Mouse (Mus musculus): ENCODE measurements around the gene Sos2. TPM values are rescaled to one million over a fixed set of nuclear protein-coding genes. Genes with fewer than 3 reads are reported as not detected.

Sos2 gene
- total and polyA plus RNA-seq, 3 experiments: 9.8 to 17.8 TPM; not detected in 1

- TF ChIP-seq KAT2A (conservative IDR thresholded peaks at IDR 0.05; ENCODE audit: low read depth, low read length) (no peak), SMC3 (IDR thresholded peaks at IDR 0.05; ENCODE audit: low read depth, low read length) (no peak), EP300 (IDR thresholded peaks at IDR 0.05; ENCODE audit: low read depth in 1 of 2, low read length in 2 of 2) (no peak), TAL1 (IDR thresholded peaks at IDR 0.05; ENCODE audit: low read length) (no peak)
Observed at GRCm38 (mm10) chr12:69682065-69682787, 574 bp upstream of the Sos2 start (continued).

GRCm38 (mm10) chr12:69680635-69681565 lies 752 bp downstream of the Sos2 start:
- Histone ChIP-seq H3K9ac (ENCODE audit: control insufficient read depth, low read depth, low read length, poor library complexity, severe bottlenecking) (peak overlapping the region; percentile 99), H3K27ac (ENCODE audit: control insufficient read depth, low read depth, low read length) (peak overlapping the region; percentile 82), H3K27me3 (ENCODE audit: control insufficient read depth in 1 of 2, insufficient read depth in 2 of 2, low read length in 2 of 2) (no peaks in the 10 kb centered on the region), H3K36me3 (ENCODE audit: control insufficient read depth in 1 of 2, insufficient read depth in 2 of 2, low read length in 2 of 2) (peaks cover 0 to 12% of the 10 kb centered on the region in 2 experiments; a peak in 2 of 4 replicates), H3K79me2 (ENCODE audit: control insufficient read depth, insufficient read depth, low read length, poor library complexity) (peaks cover 44% of the 10 kb centered on the region), H3K4me1 (ENCODE audit: control insufficient read depth in 1 of 2, insufficient read depth in 2 of 2, low read length in 2 of 2) (peaks cover 9 to 16% of the 10 kb centered on the region in 2 experiments; a peak in 2 of 4 replicates), H3K9me3 (replicated peaks; ENCODE audit: insufficient read depth, low read length) (no peaks in the 10 kb centered on the region), H3K4me3 (ENCODE audit: control insufficient read depth in 1 of 2, insufficient read depth in 1 of 2, low read depth in 2 of 2, low read length in 2 of 2) (peak overlapping the region; percentile 72 to 94)
- DNase-seq (ENCODE audit: low read depth, low spot score): peak; percentile 87
- TF ChIP-seq SMC3 (IDR thresholded peaks at IDR 0.05; ENCODE audit: low read depth, low read length) (no peak), POLR2AphosphoS2 (IDR thresholded peaks at IDR 0.05; ENCODE audit: low read length) (no peak), ZMIZ1 (IDR thresholded peaks at IDR 0.05; ENCODE audit: low read depth, low read length) (0 out of 2 replicates have a peak, but pooled peaks have one; percentile 44), ZNF384 (IDR thresholded peaks at IDR 0.05; ENCODE audit: low read depth, low read length) (no peak), MXI1 (IDR thresholded peaks at IDR 0.05; ENCODE audit: low read depth, low read length) (peak; percentile 78), RCOR1 (IDR thresholded peaks at IDR 0.05; ENCODE audit: low read depth, low read length) (no peak), KAT2A (conservative IDR thresholded peaks at IDR 0.05; ENCODE audit: low read depth, low read length) (no peak), CHD2 (IDR thresholded peaks at IDR 0.05; ENCODE audit: low read length) (no peak), RAD21 (IDR thresholded peaks at IDR 0.05; ENCODE audit: low read depth, low read length) (no peak), HCFC1 (IDR thresholded peaks at IDR 0.05; ENCODE audit: low read depth, low read length) (peak; percentile 35; the same call in 1 of the 2 replicates), TBP (IDR thresholded peaks at IDR 0.05; ENCODE audit: low read depth, low read length) (peak; percentile 55; the same call in 1 of the 2 replicates), JUND (IDR thresholded peaks at IDR 0.05; ENCODE audit: low read depth, low read length) (0 out of 2 replicates have a peak, but pooled peaks have one; percentile 64), BHLHE40 (IDR thresholded peaks at IDR 0.05; ENCODE audit: borderline replicate concordance, low read depth, low read length) (no peak), USF2 (IDR thresholded peaks at IDR 0.05; ENCODE audit: borderline replicate concordance in 1 of 2, insufficient read depth in 1 of 2, low read depth in 1 of 2, low read length in 2 of 2) (no peak), POLR2AphosphoS5 (IDR thresholded peaks at IDR 0.05; ENCODE audit: borderline replicate concordance, low read depth, low read length) (no peak), E2F4 (IDR thresholded peaks at IDR 0.05; ENCODE audit: borderline replicate concordance, low read depth, low read length) (no peak), GATA1 (IDR thresholded peaks at IDR 0.05; ENCODE audit: low read depth, low read length) (0 out of 2 replicates have a peak, but pooled peaks have one; percentile 10), CHD1 (IDR thresholded peaks at IDR 0.05; ENCODE audit: low read depth, low read length) (no peak; the same call in 1 of the 2 replicates), ZC3H11A (IDR thresholded peaks at IDR 0.05; ENCODE audit: low read depth, low read length) (no peak), CTCF (IDR thresholded peaks at IDR 0.05 in 2 of 3, conservative IDR thresholded peaks at IDR 0.05 in 1 of 3; ENCODE audit: control insufficient read depth in 1 of 3, insufficient read depth in 1 of 3, low read depth in 2 of 3, low read length in 3 of 3, poor library complexity in 1 of 3, severe bottlenecking in 1 of 3) (no peak), MYC (IDR thresholded peaks at IDR 0.05; ENCODE audit: low read depth, low read length) (0 out of 2 replicates have a peak, but pooled peaks have one; percentile 5), MAZ (IDR thresholded peaks at IDR 0.05; ENCODE audit: low read depth, low read length) (0 out of 2 replicates have a peak, but pooled peaks have one; percentile 36), NELFE (IDR thresholded peaks at IDR 0.05; ENCODE audit: low read depth, low read length) (peak; percentile 47), TCF12 (IDR thresholded peaks at IDR 0.05; ENCODE audit: low read depth, low read length) (0 out of 2 replicates have a peak, but pooled peaks have one; percentile 6), ZKSCAN1 (IDR thresholded peaks at IDR 0.05; ENCODE audit: low read depth, low read length) (no peak), MYB (IDR thresholded peaks at IDR 0.05; ENCODE audit: low read depth, low read length) (no peak), NRF1 (IDR thresholded peaks at IDR 0.05; ENCODE audit: insufficient read depth, low read depth, low read length, poor library complexity, severe bottlenecking) (no peak), TAL1 (IDR thresholded peaks at IDR 0.05; ENCODE audit: low read length) (no peak), GABPA (IDR thresholded peaks at IDR 0.05; ENCODE audit: low read depth, low read length) (no peak)
